Mouse (Mus musculus) spleen, adult 2 months (tissue): ENCODE measurements around the gene Lrrc73. TPM values are rescaled to one million over a fixed set of nuclear protein-coding genes. Genes with fewer than 3 reads are reported as not detected.

Source experiments
- DNase-seq, 2 experiments: peaks; one replicate each; pipeline versions ENCODE4 v3.0.0 to v3.0.0-alpha.2; 2012 to 2021; ENCODE audit warnings: low spot score in 2 of 2, low read depth in 1 of 2
- H3K27ac ChIP-seq: fragments of 200-500 bp; 2 replicates; pipeline ENCODE4 v1.5.1; 2012; ENCODE audit warnings: low read length, inconsistent platforms; ENCODE audit not compliant: insufficient read depth
- H3K27me3 ChIP-seq: fragments of 200-500 bp; 2 replicates; pipeline ENCODE4 v1.6.1; 2012; ENCODE audit warnings: mild to moderate bottlenecking, moderate library complexity, low read length, inconsistent platforms; ENCODE audit not compliant: control insufficient read depth, insufficient read depth
- H3K36me3 ChIP-seq: fragments of 200-500 bp; 2 replicates; pipeline ENCODE4 v1.6.1; 2012; ENCODE audit warnings: mild to moderate bottlenecking, low read length, inconsistent platforms; ENCODE audit not compliant: control insufficient read depth, insufficient read depth
- H3K4me1 ChIP-seq: fragments of 200-500 bp; 2 replicates; pipeline ENCODE4 v1.6.1; 2011; ENCODE audit warnings: inconsistent platforms; ENCODE audit not compliant: control insufficient read depth, insufficient read depth, insufficient read length
- H3K4me3 ChIP-seq: fragments of 200-500 bp; 2 replicates; pipeline ENCODE4 v1.5.1; 2011; ENCODE audit warnings: mild to moderate bottlenecking, inconsistent platforms; ENCODE audit not compliant: insufficient read depth, insufficient read length; ENCODE audit errors: extremely low read depth
- CTCF ChIP-seq: fragments of 200-500 bp; IDR thresholded peaks from 2 replicates; pipeline ENCODE4 v1.5.1; 2011; ENCODE audit warnings: mild to moderate bottlenecking, inconsistent platforms; ENCODE audit not compliant: insufficient read depth, insufficient read length, insufficient replicate concordance; ENCODE audit errors: extremely low read depth
- POLR2A ChIP-seq: fragments of 200-500 bp; IDR thresholded peaks from 2 replicates; pipeline ENCODE4 v1.6.1; 2011; ENCODE audit warnings: low read depth, low read length, inconsistent platforms
- WGBS: fragments of 180-500 bp; shearing (Covaris S2); methylation state at CpG from one replicate; pipeline ENCODE4 v1.1.7; 2018; 5-methylcytosine and 5-hydroxymethylcytosine counted together
- polyA plus RNA-seq: library from polyadenylated mRNA; depleted of rRNA; stranded (reverse); fragments of >200 nt; gene quantifications from 2 replicates; pipeline ENCODE4 v1.2.3, GENCODE M21; 2012

Lrrc73 gene
- polyA plus RNA-seq, 1 experiment: 0.82 TPM

- Histone ChIP-seq H3K4me1 (peaks cover 7% of the 10 kb centered on the region; the same call in 1 of the 2 replicates), H3K27ac (peak within 1 kb of the TSS; percentile 79), H3K36me3 (peaks cover 53% of the 10 kb centered on the region), H3K4me3 (peak within 1 kb of the TSS; percentile 96), H3K27me3 (no peaks in the 10 kb centered on the region)
- peak; percentile 51 for TF ChIP-seq POLR2A
- no peak for TF ChIP-seq CTCF
- under 1% methylated on average over 53 of the region's 53 CpGs for WGBS
- peak; percentile 83 to 96 for DNase-seq
These were observed 5.7 kb upstream of the Lrrc73 start, which contains the start of the genes Polr1c and Yipf3 for GRCm38 (mm10) chr17:46247512-46248188. Gene Polr1c (minus strand): TSS chr17:46248054. Gene Yipf3 (plus strand): TSS chr17:46248080.

GRCm38 (mm10) chr17:46248189-46248522, 5.2 kb upstream of the Lrrc73 start:
- TF ChIP-seq POLR2A (no peak; the same call in 1 of the 2 replicates), CTCF (no peak)
- peaks cover 7% of the 10 kb centered on the region; the same call in 1 of the 2 replicates for H3K4me1 ChIP-seq
- WGBS: under 1% methylated on average over 37 of the region's 37 CpGs
- H3K27me3 ChIP-seq: no peaks in the 10 kb centered on the region
- DNase-seq: no peak
- H3K27ac ChIP-seq: peak overlapping the region; percentile 79
- peaks cover 49% of the 10 kb centered on the region for H3K36me3 ChIP-seq
- peak overlapping the region; percentile 96 for H3K4me3 ChIP-seq

GRCm38 (mm10) chr17:46251174-46251573, 2.2 kb upstream of the Lrrc73 start:
- peaks cover 5% of the 10 kb centered on the region for H3K27me3 ChIP-seq
- 80% methylated on average over 7 of the region's 7 CpGs for WGBS
- peaks cover 15% of the 10 kb centered on the region for H3K4me1 ChIP-seq
- no peak for DNase-seq
- H3K27ac ChIP-seq: no peak overlapping the region
- no peak overlapping the region for H3K4me3 ChIP-seq
- TF ChIP-seq POLR2A (no peak), CTCF (no peak)
- H3K36me3 ChIP-seq: peaks cover 28% of the 10 kb centered on the region

- no peak overlapping the region for H3K27ac ChIP-seq
- 45% methylated on average over 14 of the region's 14 CpGs for WGBS
- H3K4me1 ChIP-seq: peaks cover 15% of the 10 kb centered on the region
- H3K27me3 ChIP-seq: peaks cover 5% of the 10 kb centered on the region
- H3K4me3 ChIP-seq: no peak overlapping the region
- DNase-seq: peak in 1 of 2 experiments; percentile 17
- peaks cover 28% of the 10 kb centered on the region for H3K36me3 ChIP-seq
- TF ChIP-seq CTCF (no peak), POLR2A (no peak)
These were observed 520 bp upstream of the Lrrc73 start for GRCm38 (mm10) chr17:46252571-46253451.

GRCm38 (mm10) chr17:46254106-46254505, 775 bp downstream of the Lrrc73 start:
- no peak for TF ChIP-seq CTCF
- no peak for TF ChIP-seq POLR2A
- peak overlapping the region; percentile 52; the same call in 1 of the 2 replicates for H3K4me3 ChIP-seq
- peaks cover 8% of the 10 kb centered on the region for H3K4me1 ChIP-seq
- DNase-seq: peak in 1 of 2 experiments; percentile 29
- H3K27me3 ChIP-seq: peaks cover 5% of the 10 kb centered on the region
- WGBS: 2% methylated on average over 48 of the region's 54 CpGs
- H3K36me3 ChIP-seq: peaks cover 36% of the 10 kb centered on the region
- no peak overlapping the region for H3K27ac ChIP-seq

DNA sequence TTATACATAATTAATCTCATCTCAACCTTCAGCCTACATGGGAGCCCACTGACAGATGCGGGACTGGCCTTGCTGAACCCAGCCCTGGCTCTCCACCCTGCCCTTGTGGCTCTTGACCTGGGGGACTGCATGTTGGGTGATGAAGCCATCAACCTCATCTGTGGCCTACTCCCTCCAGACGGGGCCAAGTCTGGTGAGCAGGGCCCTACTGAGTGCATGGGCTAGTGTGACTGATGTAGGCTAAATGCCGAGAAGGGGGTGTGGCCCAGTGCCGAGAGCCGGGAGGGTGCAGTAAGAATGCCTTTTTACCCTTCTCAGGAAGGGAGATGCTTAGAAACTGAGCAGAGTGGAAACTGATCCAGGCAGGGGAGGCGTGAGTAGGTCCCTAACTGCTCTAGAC, 1.8 kb downstream of the Lrrc73 start:
- 41% methylated on average over 6 of the region's 6 CpGs for WGBS
- no peak for DNase-seq
- H3K36me3 ChIP-seq: peaks cover 37% of the 10 kb centered on the region

More for the DNA sequence above, 1.8 kb downstream of the Lrrc73 start:
- Histone ChIP-seq H3K4me1 (peaks cover 7% of the 10 kb centered on the region), H3K27me3 (peaks cover 5% of the 10 kb centered on the region), H3K27ac (no peak overlapping the region), H3K4me3 (no peak overlapping the region)
- TF ChIP-seq POLR2A (no peak), CTCF (no peak)
